Mouse (Mus musculus) neural tube, embryonic 15.5 days (tissue): ENCODE measurements around the gene Rab1b. TPM values are rescaled to one million over a fixed set of nuclear protein-coding genes. Genes with fewer than 3 reads are reported as not detected.

Source experiments
- ATAC-seq: fragments of 200-750 bp; cut with Nextera tagmentation; 2 replicates; pipeline ENCODE4 v1.8.0; 2017; ENCODE audit warnings: mild to moderate bottlenecking, moderate TSS enrichment, moderate library complexity; ENCODE audit not compliant: low FRiP score
- H3K27ac ChIP-seq: fragments of 300-500 bp; sonication (generic); replicated peaks from 2 replicates; pipeline ENCODE4 v1.5.1; 2015; ENCODE audit warnings: mild to moderate bottlenecking, inconsistent platforms
- H3K27me3 ChIP-seq: fragments of 300-500 bp; sonication (generic); replicated peaks from 2 replicates; pipeline ENCODE4 v1.6.1; 2015; ENCODE audit warnings: inconsistent platforms
- H3K36me3 ChIP-seq: fragments of 300-500 bp; sonication (generic); 2 replicates; pipeline ENCODE4 v1.6.1; 2015; ENCODE audit warnings: inconsistent platforms
- H3K4me1 ChIP-seq: fragments of 300-500 bp; sonication (generic); 2 replicates; pipeline ENCODE4 v1.6.1; 2015; ENCODE audit warnings: inconsistent platforms
- H3K4me2 ChIP-seq: fragments of 300-500 bp; sonication (generic); 2 replicates; pipeline ENCODE4 v1.6.1; 2015; ENCODE audit warnings: inconsistent platforms, mild to moderate bottlenecking, moderate library complexity
- H3K4me3 ChIP-seq: fragments of 300-500 bp; sonication (generic); replicated peaks from 2 replicates; pipeline ENCODE4 v1.5.1; 2015; ENCODE audit warnings: mild to moderate bottlenecking, inconsistent platforms
- H3K9ac ChIP-seq: fragments of 300-500 bp; sonication (generic); replicated peaks from 2 replicates; pipeline ENCODE4 v1.6.1; 2015; ENCODE audit warnings: mild to moderate bottlenecking, inconsistent platforms
- H3K9me3 ChIP-seq: fragments of 300-500 bp; sonication (generic); replicated peaks from 2 replicates; pipeline ENCODE4 v1.6.1; 2016; ENCODE audit warnings: inconsistent platforms
- WGBS: fragments of 180-500 bp; shearing (Covaris S2); methylation state at CpG from one replicate; pipeline ENCODE4 v1.1.7; 2015; ENCODE audit warnings: mixed read lengths; 5-methylcytosine and 5-hydroxymethylcytosine counted together
- polyA plus RNA-seq: library from polyadenylated mRNA; unstranded; fragments of >200 nt; fragmentation: Nextera tagmentation; extraction: Ambion mirVana; gene quantifications from 2 replicates; pipeline ENCODE4 v1.2.1, GENCODE M21; 2015

Rab1b gene
- polyA plus RNA-seq, 1 experiment from 2014 or later, result 205 TPM

DNA sequence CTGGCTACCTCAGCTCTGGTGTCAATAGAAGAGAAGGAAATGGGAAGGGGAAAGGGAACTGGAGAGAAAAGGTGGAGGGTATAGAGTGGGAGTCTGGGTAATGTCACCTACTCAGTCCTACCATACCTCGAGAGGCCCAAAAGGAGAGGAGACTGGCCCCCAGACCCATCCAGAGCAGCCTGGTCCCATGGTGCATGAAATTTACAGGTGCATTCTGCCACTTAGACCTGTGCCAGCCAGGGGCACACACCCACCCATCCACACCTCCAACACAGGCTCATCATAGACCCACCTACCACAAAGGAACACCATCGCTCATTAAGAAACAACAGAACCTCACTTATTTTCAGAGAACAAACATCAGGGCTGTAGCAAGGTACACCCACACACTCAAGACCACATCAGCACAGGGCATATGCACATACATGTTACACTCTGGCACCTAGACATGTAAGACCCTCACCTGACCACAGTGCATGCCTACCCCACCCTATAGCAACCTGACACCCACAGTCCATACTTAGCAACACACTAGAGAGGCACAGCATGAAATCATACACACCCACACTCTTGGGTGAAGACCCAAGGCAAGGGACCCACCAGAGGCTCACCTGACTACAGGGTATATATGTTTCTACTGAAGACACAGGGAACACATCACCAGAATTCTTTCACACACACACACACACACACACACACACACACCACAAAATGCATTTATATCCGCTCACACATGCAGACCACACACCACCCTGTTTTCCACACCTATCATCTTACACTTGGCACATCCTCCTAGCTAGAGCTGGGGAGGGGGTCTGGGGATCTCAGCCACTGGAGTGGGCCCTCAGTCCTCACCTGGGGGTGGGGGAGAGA, 22.7 kb downstream of the Rab1b start:
- peak overlapping the region; percentile 58 for H3K4me3 ChIP-seq
- peak overlapping the region; percentile 70 for H3K4me2 ChIP-seq
- peaks cover 69% of the 10 kb centered on the region for H3K27me3 ChIP-seq
- WGBS, result 81% methylated on average over 3 of the region's 3 CpGs
- peak overlapping the region; percentile 62; the same call in 1 of the 2 replicates for H3K27ac ChIP-seq
- no peak for ATAC-seq
- H3K4me1 ChIP-seq, result peaks cover 34% of the 10 kb centered on the region
- no peaks in the 10 kb centered on the region for H3K36me3 ChIP-seq
- H3K9me3 ChIP-seq, result no peaks in the 10 kb centered on the region
- H3K9ac ChIP-seq, result peak overlapping the region; percentile 77

GRCm38 (mm10) chr19:5082596-5082995, 24.3 kb downstream of the Rab1b start:
- ATAC-seq, result no peak

DNA sequence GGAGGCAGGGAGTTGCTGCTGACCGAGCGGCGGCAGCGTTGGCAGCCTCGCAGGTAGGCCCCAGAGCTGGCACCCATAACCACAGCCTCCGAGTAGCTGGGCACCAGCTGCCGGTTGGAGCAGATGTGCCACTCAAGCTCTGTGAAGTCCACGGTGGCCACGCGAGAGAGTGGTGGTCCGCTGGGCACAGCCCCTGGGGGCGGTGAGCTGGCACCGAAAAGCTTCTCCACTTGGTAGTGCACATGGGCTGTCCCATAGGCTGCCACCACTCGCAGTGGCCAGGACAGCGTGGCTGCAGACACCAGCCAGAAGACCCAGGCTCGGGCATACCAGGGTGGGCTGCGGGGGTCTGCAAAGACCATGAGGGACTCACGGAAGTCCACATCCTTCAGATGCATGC, 24.9 kb downstream of the Rab1b start:
- Histone ChIP-seq H3K36me3 (no peaks in the 10 kb centered on the region), H3K4me3 (no peak overlapping the region), H3K27me3 (peaks cover 69% of the 10 kb centered on the region), H3K4me2 (no peak overlapping the region), H3K9ac (no peak overlapping the region), H3K9me3 (no peaks in the 10 kb centered on the region), H3K4me1 (peaks cover 21% of the 10 kb centered on the region), H3K27ac (no peak overlapping the region)
- no peak for ATAC-seq
- 62% methylated on average over 18 of the region's 18 CpGs for WGBS

More at GRCm38 (mm10) chr19:5082596-5082995, 24.3 kb downstream of the Rab1b start:
- peaks cover 69% of the 10 kb centered on the region for H3K27me3 ChIP-seq
- H3K4me3 ChIP-seq, result no peak overlapping the region
- H3K4me2 ChIP-seq, result no peak overlapping the region
- WGBS, result 62% methylated on average over 24 of the region's 24 CpGs
- peaks cover 27% of the 10 kb centered on the region for H3K4me1 ChIP-seq
- no peak overlapping the region for H3K9ac ChIP-seq
- no peak overlapping the region for H3K27ac ChIP-seq
- no peaks in the 10 kb centered on the region for H3K9me3 ChIP-seq
- no peaks in the 10 kb centered on the region for H3K36me3 ChIP-seq

DNA sequence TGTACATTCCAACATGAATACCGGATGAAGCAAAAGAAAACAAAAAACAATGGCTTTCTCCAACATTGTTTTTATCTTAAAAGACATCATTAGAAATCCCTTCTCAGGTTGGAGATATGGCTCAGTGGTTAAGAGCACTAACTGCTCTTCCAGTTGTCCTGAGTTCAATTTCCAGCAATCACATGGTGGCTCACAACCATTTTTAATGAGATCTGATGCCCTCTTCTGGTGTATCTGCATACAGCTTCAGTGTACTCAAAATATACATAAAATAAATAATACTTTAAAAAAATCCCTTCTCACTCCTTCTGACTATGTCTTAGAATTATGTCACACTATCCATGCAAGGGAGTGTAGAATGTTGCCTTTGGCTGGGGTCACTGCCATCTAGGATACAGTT, 27.6 kb downstream of the Rab1b start:
- Histone ChIP-seq H3K4me1 (peaks cover 5% of the 10 kb centered on the region; the same call in 1 of the 2 replicates), H3K9me3 (no peaks in the 10 kb centered on the region), H3K4me3 (no peak overlapping the region), H3K36me3 (no peaks in the 10 kb centered on the region), H3K27me3 (peaks cover 58% of the 10 kb centered on the region), H3K27ac (no peak overlapping the region), H3K4me2 (no peak overlapping the region), H3K9ac (no peak overlapping the region)
- 90% methylated on average over 1 of the region's 1 CpGs for WGBS
- no peak for ATAC-seq

DNA sequence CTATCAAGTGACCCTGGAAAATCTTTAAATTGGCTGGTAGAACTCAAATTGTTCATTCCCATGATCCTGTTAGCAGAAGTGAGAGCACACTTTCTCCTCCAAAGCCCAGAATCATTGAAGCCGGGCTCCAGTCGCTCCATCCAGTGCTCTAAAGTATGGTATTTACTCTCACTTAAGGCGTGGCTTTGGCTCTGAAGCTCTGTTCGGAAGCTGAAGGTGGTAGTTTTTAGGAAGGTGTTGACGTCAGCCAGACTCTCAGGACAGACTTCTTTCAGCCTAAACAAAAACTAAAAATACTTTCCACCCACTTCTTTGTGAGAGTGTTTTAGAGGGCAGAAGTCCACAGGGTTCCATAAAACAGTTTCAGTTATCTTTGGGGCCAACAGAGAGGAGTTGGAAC, 33.4 kb downstream of the Rab1b start:
- Histone ChIP-seq H3K27ac (no peak overlapping the region), H3K4me3 (no peak overlapping the region), H3K4me1 (peaks cover 30% of the 10 kb centered on the region), H3K27me3 (peaks cover 38% of the 10 kb centered on the region), H3K4me2 (peak overlapping the region; percentile 83; the same call in 1 of the 2 replicates), H3K9me3 (no peaks in the 10 kb centered on the region), H3K36me3 (no peaks in the 10 kb centered on the region), H3K9ac (no peak overlapping the region)
- WGBS, result 39% methylated on average over 5 of the region's 5 CpGs
- no peak for ATAC-seq

- H3K4me2 ChIP-seq, result peak overlapping the region; percentile 83
- peak overlapping the region; percentile 44 for H3K4me3 ChIP-seq
- ATAC-seq, result no peak
- 1% methylated on average over 15 of the region's 15 CpGs for WGBS
- no peaks in the 10 kb centered on the region for H3K9me3 ChIP-seq
- H3K4me1 ChIP-seq, result peaks cover 34% of the 10 kb centered on the region
- peaks cover 38% of the 10 kb centered on the region for H3K27me3 ChIP-seq
- H3K27ac ChIP-seq, result no peak overlapping the region
- H3K36me3 ChIP-seq, result no peaks in the 10 kb centered on the region
- no peak overlapping the region for H3K9ac ChIP-seq
Observed at GRCm38 (mm10) chr19:5073028-5073427, 33.8 kb downstream of the Rab1b start.

GRCm38 (mm10) chr19:5072389-5073019, 34.4 kb downstream of the Rab1b start:
- peaks cover 39% of the 10 kb centered on the region for H3K27me3 ChIP-seq
- no peak overlapping the region for H3K9ac ChIP-seq
- peak overlapping the region; percentile 83 for H3K4me2 ChIP-seq
- H3K4me3 ChIP-seq, result peak overlapping the region; percentile 44
- 4% methylated on average over 20 of the region's 20 CpGs for WGBS
- no peak for ATAC-seq
- no peaks in the 10 kb centered on the region for H3K36me3 ChIP-seq
- peak overlapping the region; percentile 68 for H3K27ac ChIP-seq
- no peaks in the 10 kb centered on the region for H3K9me3 ChIP-seq
- peaks cover 40% of the 10 kb centered on the region for H3K4me1 ChIP-seq

DNA sequence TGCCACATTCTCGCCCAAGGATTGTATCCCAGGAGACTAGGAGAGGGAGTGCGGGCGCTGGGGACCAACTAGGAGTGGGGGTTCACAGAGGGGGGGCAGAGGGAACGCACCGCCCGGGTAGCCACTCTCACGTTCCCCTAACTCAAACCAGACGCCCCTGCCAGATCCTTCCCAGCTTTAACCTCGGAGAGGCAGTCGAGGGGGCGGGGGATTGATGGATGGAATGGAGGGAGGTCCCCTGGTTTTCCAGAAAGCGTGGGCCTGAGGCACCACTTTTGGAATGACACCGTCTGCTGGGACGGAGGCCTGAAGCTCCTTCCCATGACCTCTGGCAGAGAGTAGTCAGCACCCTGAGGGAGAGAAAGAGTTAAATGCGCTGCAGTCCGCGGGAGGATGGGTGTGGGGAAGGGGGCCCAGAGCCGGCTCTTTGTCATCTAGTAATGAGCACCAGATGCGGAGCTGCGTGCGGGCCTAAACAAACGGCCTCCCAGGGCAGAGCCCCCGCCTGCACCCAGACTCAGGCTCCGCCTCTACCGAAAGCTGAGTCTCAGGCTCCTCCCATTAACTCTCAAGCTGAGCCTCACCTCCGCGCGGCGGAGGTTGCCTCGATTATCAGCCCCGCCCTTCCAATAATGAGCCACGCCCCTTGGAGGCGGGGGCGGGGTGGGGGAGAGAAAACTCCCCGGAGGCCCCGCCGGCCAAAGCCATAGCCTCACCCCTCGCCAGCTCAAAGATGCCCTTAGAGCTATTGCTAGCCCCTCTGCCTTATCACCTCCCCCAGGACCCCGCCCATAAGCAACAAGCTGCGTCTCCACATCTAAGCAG, 35.1 kb downstream of the Rab1b start:
- H3K4me3 ChIP-seq, result peak overlapping the region; percentile 44
- peaks cover 45% of the 10 kb centered on the region for H3K4me1 ChIP-seq

DNA sequence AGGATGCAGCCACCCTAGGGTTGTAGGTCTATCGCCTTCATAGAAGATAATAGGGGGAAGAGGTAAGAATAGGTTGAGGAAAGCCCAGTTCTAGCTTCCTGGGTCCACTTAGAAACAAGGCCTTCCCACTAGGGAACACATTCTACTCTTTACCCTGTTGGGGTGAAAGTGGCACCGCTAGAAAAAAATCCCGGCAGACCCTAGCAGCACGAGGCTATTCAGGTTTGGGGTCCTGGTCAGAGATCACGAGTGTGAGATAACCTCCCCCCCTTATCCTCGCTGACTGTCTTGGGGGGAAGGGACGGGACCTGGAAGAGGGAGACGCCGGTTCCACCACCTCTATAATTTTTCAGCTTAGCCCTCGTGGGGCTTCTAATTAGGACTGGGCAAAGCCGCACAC, 35.8 kb downstream of the Rab1b start:
- no peaks in the 10 kb centered on the region for H3K36me3 ChIP-seq
- peak overlapping the region; percentile 51 for H3K9ac ChIP-seq
- H3K27me3 ChIP-seq, result peaks cover 54% of the 10 kb centered on the region
- H3K4me3 ChIP-seq, result peak overlapping the region; percentile 44
- WGBS, result 10% methylated on average over 11 of the region's 11 CpGs
- no peaks in the 10 kb centered on the region for H3K9me3 ChIP-seq
- peak overlapping the region; percentile 68 for H3K27ac ChIP-seq
- H3K4me2 ChIP-seq, result peak overlapping the region; percentile 83
- no peak for ATAC-seq
- H3K4me1 ChIP-seq, result peaks cover 45% of the 10 kb centered on the region

More for the DNA sequence above, 35.1 kb downstream of the Rab1b start:
- 1% methylated on average over 40 of the region's 40 CpGs for WGBS
- ATAC-seq, result peak; percentile 82
- peak overlapping the region; percentile 83 for H3K4me2 ChIP-seq
- H3K9me3 ChIP-seq, result no peaks in the 10 kb centered on the region
- peak overlapping the region; percentile 51 for H3K9ac ChIP-seq
- peaks cover 47% of the 10 kb centered on the region for H3K27me3 ChIP-seq
- peak overlapping the region; percentile 68 for H3K27ac ChIP-seq
- no peaks in the 10 kb centered on the region for H3K36me3 ChIP-seq

- ATAC-seq, result no peak
Observed at GRCm38 (mm10) chr19:5069978-5070377, 36.9 kb downstream of the Rab1b start.

GRCm38 (mm10) chr19:5069486-5069885, 37.4 kb downstream of the Rab1b start:
- H3K4me1 ChIP-seq, result peaks cover 45% of the 10 kb centered on the region
- H3K36me3 ChIP-seq, result no peaks in the 10 kb centered on the region
- H3K27ac ChIP-seq, result no peak overlapping the region
- H3K27me3 ChIP-seq, result peaks cover 52% of the 10 kb centered on the region
- no peak overlapping the region for H3K9ac ChIP-seq
- H3K9me3 ChIP-seq, result no peaks in the 10 kb centered on the region
- 81% methylated on average over 5 of the region's 5 CpGs for WGBS
- peak overlapping the region; percentile 41; the same call in 1 of the 2 replicates for H3K4me3 ChIP-seq
- no peak for ATAC-seq
- peak overlapping the region; percentile 83 for H3K4me2 ChIP-seq

More at GRCm38 (mm10) chr19:5069978-5070377, 36.9 kb downstream of the Rab1b start:
- Histone ChIP-seq H3K4me2 (peak overlapping the region; percentile 83), H3K4me1 (peaks cover 45% of the 10 kb centered on the region), H3K4me3 (no peak overlapping the region), H3K9ac (no peak overlapping the region), H3K27me3 (peaks cover 57% of the 10 kb centered on the region), H3K27ac (no peak overlapping the region), H3K36me3 (no peaks in the 10 kb centered on the region), H3K9me3 (no peaks in the 10 kb centered on the region)
- WGBS, result 76% methylated on average over 7 of the region's 7 CpGs
